Mouse (Mus musculus) C2C12 (cell line): Measurements from ENCODE around the gene Cdyl. TPM values are rescaled to one million over a fixed set of nuclear protein-coding genes. Genes with fewer than 3 reads are reported as not detected.

Source experiments
- H3K27me3 ChIP-seq: one replicate; pipeline ENCODE4 v1.6.1; 2011; ENCODE audit not compliant: control insufficient read depth, insufficient read depth, insufficient read length
- H3K36me3 ChIP-seq: one replicate; pipeline ENCODE4 v1.6.1; 2011; ENCODE audit not compliant: control insufficient read depth, insufficient read depth
- H3K4me3 ChIP-seq: one replicate; pipeline ENCODE4 v1.5.1; 2011; ENCODE audit warnings: mild to moderate bottlenecking, control low read depth; ENCODE audit not compliant: poor library complexity, insufficient read depth, severe bottlenecking
- H3K79me2 ChIP-seq: one replicate; pipeline ENCODE4 v1.6.1; 2011; ENCODE audit not compliant: control insufficient read depth, insufficient read depth
- H3K79me3 ChIP-seq: one replicate; pipeline ENCODE4 v1.6.1; 2011; ENCODE audit warnings: low read depth, control low read depth
- H3ac ChIP-seq: one replicate; pipeline ENCODE3; 2011; ENCODE audit warnings: low read depth; ENCODE audit not compliant: control insufficient read depth, insufficient read length
- CEBPB ChIP-seq: IDR thresholded peaks from one replicate; pipeline ENCODE4 v1.6.1; 2011; ENCODE audit warnings: low read depth, mild to moderate bottlenecking, control low read depth, moderate library complexity
- CTCF ChIP-seq: IDR thresholded peaks from one replicate; pipeline ENCODE4 v1.5.1; 2011; ENCODE audit not compliant: control insufficient read depth, insufficient read depth, insufficient read length
- FOSL1 ChIP-seq: IDR thresholded peaks from one replicate; pipeline ENCODE4 v1.8.0; 2011; ENCODE audit warnings: mild to moderate bottlenecking, low read length; ENCODE audit not compliant: poor library complexity, insufficient read depth, severe bottlenecking
- MAX ChIP-seq: IDR thresholded peaks from one replicate; pipeline ENCODE4 v1.6.1; 2011; ENCODE audit warnings: mild to moderate bottlenecking, control low read depth
- MYOD1 ChIP-seq: IDR thresholded peaks from one replicate; pipeline ENCODE4 v1.6.1; 2011; ENCODE audit warnings: low read depth; ENCODE audit not compliant: control insufficient read depth, insufficient read length
- MYOG ChIP-seq: IDR thresholded peaks from one replicate; pipeline ENCODE4 v1.6.1; 2011; ENCODE audit not compliant: control insufficient read depth, insufficient read length; ENCODE audit errors: extremely low read depth
- USF1 ChIP-seq: IDR thresholded peaks from one replicate; pipeline ENCODE4 v1.6.1; 2011; ENCODE audit warnings: low read depth, mild to moderate bottlenecking, control low read depth, moderate library complexity
- polyA plus RNA-seq: library from polyadenylated mRNA; unstranded; fragments of >200 nt; fragmentation: generic; extraction: Trizol; gene quantifications from one replicate; pipeline ENCODE4 v1.2.1, GENCODE M21; 2012; ENCODE audit warnings: missing spikeins

Gene Cdyl
- polyA plus RNA-seq, 1 experiment: 5.2 TPM

DNA sequence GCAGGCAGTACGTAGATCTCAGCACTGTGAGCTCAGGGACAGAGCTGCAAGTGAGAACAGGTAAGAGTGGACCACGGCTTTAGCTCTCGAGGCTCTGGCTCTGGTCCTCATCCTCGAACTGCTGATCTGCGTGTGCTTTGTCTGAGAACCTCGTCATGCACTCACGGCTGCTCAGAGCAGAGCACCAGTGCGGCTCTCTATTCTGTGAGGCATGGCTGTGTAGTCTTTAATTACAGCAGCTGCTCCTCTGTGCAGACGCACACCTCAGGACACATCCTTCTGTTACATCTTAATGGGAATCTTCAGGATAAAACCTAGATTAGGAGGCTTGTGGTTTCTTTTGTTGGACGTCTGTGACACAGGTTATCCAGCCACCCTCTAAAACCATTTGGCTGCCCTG is 180.5 kb downstream of the Cdyl start:
- TF ChIP-seq MAX: no peak
- TF ChIP-seq MYOD1: no peak
- no peak for TF ChIP-seq FOSL1
- TF ChIP-seq MYOG: no peak
- no peak for TF ChIP-seq USF1
- TF ChIP-seq CEBPB: no peak
- TF ChIP-seq CTCF: no peak
- H3K79me3 ChIP-seq: no peaks in the 10 kb centered on the region
- H3K79me2 ChIP-seq: no peaks in the 10 kb centered on the region
- H3K36me3 ChIP-seq: no peaks in the 10 kb centered on the region
- H3K4me3 ChIP-seq: no peak overlapping the region
- H3ac ChIP-seq: no peak overlapping the region
- no peaks in the 10 kb centered on the region for H3K27me3 ChIP-seq

- H3K79me3 ChIP-seq: peaks cover 2% of the 10 kb centered on the region
- H3ac ChIP-seq: no peak overlapping the region
- H3K27me3 ChIP-seq: no peaks in the 10 kb centered on the region
- no peak overlapping the region for H3K4me3 ChIP-seq
- H3K36me3 ChIP-seq: no peaks in the 10 kb centered on the region
- TF ChIP-seq USF1 (no peak), CEBPB (no peak), MYOG (no peak), CTCF (no peak), FOSL1 (no peak), MYOD1 (no peak), MAX (no peak)
- no peaks in the 10 kb centered on the region for H3K79me2 ChIP-seq
Measured at GRCm38 (mm10) chr13:35843383-35843782, 183.8 kb downstream of the Cdyl start.

DNA sequence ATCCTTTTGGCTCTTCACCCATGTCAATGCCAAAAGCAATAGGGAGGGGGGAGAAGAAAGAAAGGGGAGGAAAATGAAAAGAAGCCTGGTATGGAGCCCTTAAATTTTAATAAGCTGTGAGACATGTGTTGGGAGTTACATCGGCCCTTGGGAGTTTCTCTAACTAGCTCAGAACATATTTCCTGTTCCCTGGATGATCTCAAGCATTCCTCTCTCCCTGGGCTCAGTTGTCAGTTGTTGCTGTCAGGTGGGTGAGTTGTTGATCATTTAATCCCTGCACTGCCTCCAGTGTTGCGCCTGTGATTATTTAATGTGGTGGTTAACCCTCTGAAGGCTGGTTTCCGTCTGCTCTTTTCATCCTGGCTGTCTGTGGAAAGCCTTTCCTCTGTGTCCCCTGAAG is 185.7 kb downstream of the Cdyl start:
- Histone ChIP-seq H3K4me3 (no peak overlapping the region), H3K79me3 (peaks cover 2% of the 10 kb centered on the region), H3K79me2 (no peaks in the 10 kb centered on the region), H3K27me3 (no peaks in the 10 kb centered on the region), H3ac (no peak overlapping the region), H3K36me3 (no peaks in the 10 kb centered on the region)
- TF ChIP-seq CEBPB: no peak
- TF ChIP-seq MAX: no peak
- TF ChIP-seq CTCF: no peak
- TF ChIP-seq FOSL1: no peak
- TF ChIP-seq MYOD1: no peak
- TF ChIP-seq MYOG: no peak
- no peak for TF ChIP-seq USF1

GRCm38 (mm10) chr13:35848694-35849093 is 189.1 kb downstream of the Cdyl start:
- Histone ChIP-seq H3K36me3 (no peaks in the 10 kb centered on the region), H3ac (no peak overlapping the region), H3K79me2 (no peaks in the 10 kb centered on the region), H3K4me3 (no peak overlapping the region), H3K79me3 (peaks cover 2% of the 10 kb centered on the region), H3K27me3 (no peaks in the 10 kb centered on the region)
- TF ChIP-seq USF1 (no peak), CEBPB (no peak)

- no peaks in the 10 kb centered on the region for H3K79me2 ChIP-seq
- no peaks in the 10 kb centered on the region for H3K27me3 ChIP-seq
- no peak overlapping the region for H3K4me3 ChIP-seq
- no peak for TF ChIP-seq MAX
- TF ChIP-seq MYOD1: no peak
- TF ChIP-seq FOSL1: no peak
- no peak for TF ChIP-seq USF1
- no peaks in the 10 kb centered on the region for H3K36me3 ChIP-seq
- H3K79me3 ChIP-seq: no peaks in the 10 kb centered on the region
- no peak overlapping the region for H3ac ChIP-seq
Measured at GRCm38 (mm10) chr13:35851581-35851980, 191.9 kb downstream of the Cdyl start.

GRCm38 (mm10) chr13:35852851-35853575 is 193.4 kb downstream of the Cdyl start:
- Histone ChIP-seq H3ac (no peak overlapping the region), H3K79me2 (no peaks in the 10 kb centered on the region)
- TF ChIP-seq MYOD1 (no peak), FOSL1 (no peak)

More at GRCm38 (mm10) chr13:35852851-35853575, 193.4 kb downstream of the Cdyl start:
- H3K79me3 ChIP-seq: no peaks in the 10 kb centered on the region
- no peak overlapping the region for H3K4me3 ChIP-seq
- H3K27me3 ChIP-seq: no peaks in the 10 kb centered on the region
- peaks cover 6% of the 10 kb centered on the region for H3K36me3 ChIP-seq
